Mouse (Mus musculus) midbrain, embryonic 10.5 days (tissue): ENCODE data around the gene 1700102P08Rik. TPM values are rescaled to one million over a fixed set of nuclear protein-coding genes. Genes with fewer than 3 reads are reported as not detected.

Source experiments
- DNase-seq: peaks from one replicate; pipeline ENCODE4 v3.0.0-alpha.2; 2017; ENCODE audit warnings: low spot score
- H3K27ac ChIP-seq: fragments of 300-500 bp; sonication (generic); replicated peaks from 2 replicates; pipeline ENCODE4 v1.5.1; 2016; ENCODE audit warnings: mild to moderate bottlenecking
- H3K27me3 ChIP-seq: fragments of 300-500 bp; sonication (generic); 2 replicates; pipeline ENCODE4 v1.6.1; 2016; ENCODE audit warnings: low read depth, mild to moderate bottlenecking; ENCODE audit not compliant: poor library complexity, severe bottlenecking
- H3K36me3 ChIP-seq: fragments of 300-500 bp; sonication (generic); 2 replicates; pipeline ENCODE4 v1.6.1; 2016; ENCODE audit warnings: mild to moderate bottlenecking, moderate library complexity
- H3K4me1 ChIP-seq: fragments of 300-500 bp; sonication (generic); 2 replicates; pipeline ENCODE4 v1.6.1; 2016
- H3K4me3 ChIP-seq: fragments of 300-500 bp; sonication (generic); 2 replicates; pipeline ENCODE4 v1.5.1; 2016; ENCODE audit warnings: mild to moderate bottlenecking, moderate library complexity
- H3K9me3 ChIP-seq: fragments of 300-500 bp; sonication (generic); replicated peaks from 2 replicates; pipeline ENCODE4 v1.6.1; 2016; ENCODE audit warnings: mild to moderate bottlenecking
- WGBS: fragments of 180-500 bp; shearing (Covaris S2); methylation state at CpG from one replicate; pipeline ENCODE4 v1.1.7; 2016; 5-methylcytosine and 5-hydroxymethylcytosine counted together
- polyA plus RNA-seq: library from polyadenylated mRNA; unstranded; fragments of >200 nt; fragmentation: Nextera tagmentation; extraction: Ambion mirVana; gene quantifications from 2 replicates; pipeline ENCODE4 v1.2.1, GENCODE M21; 2016

The 1700102P08Rik gene
- polyA plus RNA-seq, 1 experiment from 2014 or later: 1.2 TPM

GRCm38 (mm10) chr9:108453458-108453857 is 60.9 kb downstream of the 1700102P08Rik start:
- H3K36me3 ChIP-seq: peaks cover 7% of the 10 kb centered on the region
- no peak overlapping the region for H3K27ac ChIP-seq
- no peak for DNase-seq
- no peak overlapping the region for H3K4me3 ChIP-seq
- peaks cover 49% of the 10 kb centered on the region for H3K4me1 ChIP-seq
- WGBS: 85% methylated on average over 4 of the region's 4 CpGs
- H3K27me3 ChIP-seq: peaks cover 10% of the 10 kb centered on the region
- no peaks in the 10 kb centered on the region for H3K9me3 ChIP-seq

- WGBS: 91% methylated on average over 6 of the region's 6 CpGs
- Histone ChIP-seq H3K9me3 (no peaks in the 10 kb centered on the region), H3K4me3 (no peak overlapping the region), H3K27me3 (peaks cover 10% of the 10 kb centered on the region), H3K27ac (no peak overlapping the region), H3K4me1 (peaks cover 39% of the 10 kb centered on the region), H3K36me3 (no peaks in the 10 kb centered on the region)
- no peak for DNase-seq
Measured at GRCm38 (mm10) chr9:108454429-108454828, 61.8 kb downstream of the 1700102P08Rik start.

GRCm38 (mm10) chr9:108455747-108456571 is 63.4 kb downstream of the 1700102P08Rik start:
- Histone ChIP-seq H3K9me3 (no peaks in the 10 kb centered on the region), H3K36me3 (no peaks in the 10 kb centered on the region), H3K4me3 (no peak overlapping the region), H3K4me1 (peaks cover 29% of the 10 kb centered on the region), H3K27me3 (peaks cover 7% of the 10 kb centered on the region), H3K27ac (no peak overlapping the region; the same call in 1 of the 2 replicates)
- WGBS: 77% methylated on average over 12 of the region's 12 CpGs
- DNase-seq: no peak

GRCm38 (mm10) chr9:108456953-108457352 is 64.3 kb downstream of the 1700102P08Rik start:
- WGBS: 86% methylated on average over 10 of the region's 10 CpGs
- Histone ChIP-seq H3K4me3 (no peak overlapping the region), H3K4me1 (peaks cover 29% of the 10 kb centered on the region), H3K36me3 (no peaks in the 10 kb centered on the region), H3K27me3 (no peaks in the 10 kb centered on the region), H3K27ac (no peak overlapping the region), H3K9me3 (no peaks in the 10 kb centered on the region)
- DNase-seq: no peak

GRCm38 (mm10) chr9:108459939-108460318 is 67.3 kb downstream of the 1700102P08Rik start:
- peak overlapping the region; percentile 94 for H3K27ac ChIP-seq
- 92% methylated on average over 1 of the region's 1 CpGs for WGBS
- no peak for DNase-seq
- peaks cover 23% of the 10 kb centered on the region for H3K4me1 ChIP-seq
- H3K27me3 ChIP-seq: no peaks in the 10 kb centered on the region
- peak overlapping the region; percentile 97 for H3K4me3 ChIP-seq
- H3K9me3 ChIP-seq: no peaks in the 10 kb centered on the region
- H3K36me3 ChIP-seq: peaks cover 28% of the 10 kb centered on the region

Other genes with a start within 250 kb of the 1700102P08Rik start
- gene Bsn, start 202.4 kb upstream of the 1700102P08Rik start, polyA plus RNA-seq: 1.1 and 1.7 TPM in 2 replicates
- gene Dag1, start 128.8 kb upstream of the 1700102P08Rik start, polyA plus RNA-seq: 71.1 and 77.0 TPM in 2 replicates
- gene Nicn1, start 102.4 kb upstream of the 1700102P08Rik start, polyA plus RNA-seq: 44.4 and 57.3 TPM in 2 replicates
- gene Amt, start 96.0 kb upstream of the 1700102P08Rik start, polyA plus RNA-seq: 37.9 and 39.2 TPM in 2 replicates
- 272 and 276 TPM in 2 replicates for gene Rhoa, start 86.7 kb upstream of the 1700102P08Rik start, polyA plus RNA-seq
- 17.8 and 26.2 TPM in 2 replicates for gene Tcta, start 86.6 kb upstream of the 1700102P08Rik start, polyA plus RNA-seq
- 767 and 792 TPM in 2 replicates for gene Gpx1, start 53.9 kb upstream of the 1700102P08Rik start, polyA plus RNA-seq
- 119 and 140 TPM in 2 replicates for gene Usp4, start 45.0 kb upstream of the 1700102P08Rik start, polyA plus RNA-seq
- gene Ccdc36, start 35.7 kb downstream of the 1700102P08Rik start, polyA plus RNA-seq: 0.81 and 1.1 TPM in 2 replicates
- gene BC048562, start 43.7 kb downstream of the 1700102P08Rik start, polyA plus RNA-seq: not detected in 2 replicates
- 58.2 and 59.4 TPM in 2 replicates for gene Ccdc71, start 67.7 kb downstream of the 1700102P08Rik start, polyA plus RNA-seq
- gene Klhdc8b, start 68.8 kb downstream of the 1700102P08Rik start, polyA plus RNA-seq: 43.1 and 52.1 TPM in 2 replicates
- 42.7 and 46.2 TPM in 2 replicates for gene Lamb2, start 86.9 kb downstream of the 1700102P08Rik start, polyA plus RNA-seq
- 79.4 and 91.6 TPM in 2 replicates for gene Usp19, start 97.8 kb downstream of the 1700102P08Rik start, polyA plus RNA-seq
- gene Qars, start 114.9 kb downstream of the 1700102P08Rik start, polyA plus RNA-seq: 112 and 115 TPM in 2 replicates
- gene Qrich1, start 124.0 kb downstream of the 1700102P08Rik start, polyA plus RNA-seq: 150 and 171 TPM in 2 replicates
- 202 and 239 TPM in 2 replicates for gene Impdh2, start 167.5 kb downstream of the 1700102P08Rik start, polyA plus RNA-seq
- gene Ndufaf3, start 174.6 kb downstream of the 1700102P08Rik start, polyA plus RNA-seq: 47.0 and 50.0 TPM in 2 replicates
- gene Dalrd3, start 177.1 kb downstream of the 1700102P08Rik start, polyA plus RNA-seq: 196 and 221 TPM in 2 replicates
- 195 and 250 TPM in 2 replicates for gene Wdr6, start 185.9 kb downstream of the 1700102P08Rik start, polyA plus RNA-seq
- 13.8 and 14.7 TPM in 2 replicates for gene P4htm, start 204.9 kb downstream of the 1700102P08Rik start, polyA plus RNA-seq